Mouse (Mus musculus) stomach, embryonic 14.5 days (tissue): ENCODE data around the gene Myrip. TPM values are rescaled to one million over a fixed set of nuclear protein-coding genes. Genes with fewer than 3 reads are reported as not detected.

Source experiments
- ATAC-seq: fragments of 200-750 bp; cut with Nextera tagmentation; 2 replicates; pipeline ENCODE4 v1.8.0; 2017; ENCODE audit warnings: low read depth, moderate TSS enrichment; ENCODE audit not compliant: insufficient number of reproducible peaks, insufficient read depth, low FRiP score
- H3K27ac ChIP-seq: fragments of 300-500 bp; sonication (generic); 2 replicates; pipeline ENCODE4 v1.5.1; 2014; ENCODE audit warnings: mild to moderate bottlenecking, low read length, moderate library complexity, mixed read lengths
- H3K27me3 ChIP-seq: fragments of 300-500 bp; sonication (generic); 2 replicates; pipeline ENCODE4 v1.6.1; 2014; ENCODE audit warnings: low read length, control low read depth, mixed read lengths; ENCODE audit not compliant: control insufficient read depth, insufficient read depth
- H3K36me3 ChIP-seq: fragments of 300-500 bp; sonication (generic); 2 replicates; pipeline ENCODE4 v1.6.1; 2014; ENCODE audit warnings: mild to moderate bottlenecking, control low read depth, low read length, moderate library complexity, mixed read lengths; ENCODE audit not compliant: control insufficient read depth, insufficient read depth
- H3K4me1 ChIP-seq: fragments of 300-500 bp; sonication (generic); 2 replicates; pipeline ENCODE4 v1.6.1; 2014; ENCODE audit warnings: low read length, control low read depth, mixed read lengths; ENCODE audit not compliant: control insufficient read depth, insufficient read depth
- H3K4me2 ChIP-seq: fragments of 300-500 bp; sonication (generic); replicated peaks from 2 replicates; pipeline ENCODE4 v1.6.1; 2014; ENCODE audit warnings: low read depth, low read length, control low read depth
- H3K4me3 ChIP-seq: fragments of 300-500 bp; sonication (generic); 2 replicates; pipeline ENCODE4 v1.5.1; 2014; ENCODE audit warnings: low read depth, low read length, control low read depth
- H3K9ac ChIP-seq: fragments of 300-500 bp; sonication (generic); replicated peaks from 2 replicates; pipeline ENCODE4 v1.6.1; 2014; ENCODE audit warnings: low read depth, mild to moderate bottlenecking, control low read depth, low read length, moderate library complexity, mixed read lengths
- H3K9me3 ChIP-seq: fragments of 300-500 bp; sonication (generic); 2 replicates; pipeline ENCODE4 v1.6.1; 2016; ENCODE audit warnings: low read depth, low read length, control low read depth; ENCODE audit not compliant: control insufficient read depth
- WGBS: fragments of 180-500 bp; shearing (Covaris S2); extraction: QIAGEN DNeasy Blood & Tissue Kit; methylation state at CpG from one replicate; pipeline ENCODE4 v1.1.7; 2014; 5-methylcytosine and 5-hydroxymethylcytosine counted together
- polyA plus RNA-seq: library from polyadenylated mRNA; unstranded; fragments of >200 nt; fragmentation: Nextera tagmentation; extraction: Ambion mirVana; gene quantifications from 2 replicates; pipeline ENCODE4 v1.2.1, GENCODE M21; 2014

Gene Myrip
- polyA plus RNA-seq, 1 experiment from 2014 or later = 0.30 TPM

DNA sequence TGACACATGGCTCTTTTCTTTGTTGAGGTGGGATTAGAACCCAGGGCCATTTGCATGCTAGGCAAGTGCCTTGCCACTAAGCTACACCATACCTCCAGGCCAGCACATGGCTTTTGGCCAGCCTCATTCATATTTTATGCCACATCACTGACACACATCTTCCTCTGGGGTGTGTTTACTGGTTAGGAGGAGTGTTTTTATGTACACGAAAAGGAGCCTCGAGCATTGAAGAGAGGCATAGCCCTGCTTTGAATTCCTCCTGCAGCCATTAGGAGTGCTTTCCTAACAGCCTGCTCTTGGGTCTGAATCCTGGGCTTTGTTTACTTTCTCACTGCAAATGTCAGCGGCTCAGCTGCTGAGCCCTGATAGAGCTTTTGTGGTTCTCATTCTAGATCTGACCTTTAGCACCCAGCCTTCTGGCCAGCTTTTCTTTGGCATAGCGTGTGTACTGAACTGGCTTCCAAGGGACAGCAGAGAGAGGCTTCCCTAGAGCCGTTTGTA, 44.4 kb downstream of the Myrip start:
- WGBS = 8% methylated on average over 5 of the region's 5 CpGs
- Histone ChIP-seq H3K9me3 (no peaks in the 10 kb centered on the region), H3K4me1 (0 out of 2 replicates have a peak, but pooled peaks cover 4% of the 10 kb centered on the region), H3K27ac (peak overlapping the region; percentile 61), H3K4me3 (no peak overlapping the region), H3K4me2 (no peak overlapping the region), H3K9ac (no peak overlapping the region), H3K27me3 (no peaks in the 10 kb centered on the region), H3K36me3 (no peaks in the 10 kb centered on the region)
- peak; percentile 38; the same call in 1 of the 2 replicates for ATAC-seq

DNA sequence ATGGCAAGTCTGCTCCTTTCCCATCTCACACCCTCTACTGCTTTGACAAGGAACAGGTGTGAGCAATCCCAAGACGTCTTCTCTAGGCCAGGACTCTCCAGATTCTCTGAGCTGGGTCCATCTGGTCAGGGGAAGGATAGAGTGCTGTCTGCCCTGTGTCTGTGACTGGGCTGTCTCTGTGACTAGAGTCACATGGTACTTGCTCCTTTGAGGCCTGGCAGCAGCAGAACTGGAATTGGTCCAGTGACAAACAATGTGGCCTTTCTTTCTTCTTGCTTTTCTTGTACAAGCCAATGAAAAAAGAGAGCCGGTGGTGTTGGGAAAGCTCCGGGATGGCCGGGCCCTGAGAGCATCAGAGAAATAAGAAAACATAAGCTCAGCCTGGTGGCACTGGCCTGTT, 47.8 kb downstream of the Myrip start:
- no peak overlapping the region for H3K9ac ChIP-seq

DNA sequence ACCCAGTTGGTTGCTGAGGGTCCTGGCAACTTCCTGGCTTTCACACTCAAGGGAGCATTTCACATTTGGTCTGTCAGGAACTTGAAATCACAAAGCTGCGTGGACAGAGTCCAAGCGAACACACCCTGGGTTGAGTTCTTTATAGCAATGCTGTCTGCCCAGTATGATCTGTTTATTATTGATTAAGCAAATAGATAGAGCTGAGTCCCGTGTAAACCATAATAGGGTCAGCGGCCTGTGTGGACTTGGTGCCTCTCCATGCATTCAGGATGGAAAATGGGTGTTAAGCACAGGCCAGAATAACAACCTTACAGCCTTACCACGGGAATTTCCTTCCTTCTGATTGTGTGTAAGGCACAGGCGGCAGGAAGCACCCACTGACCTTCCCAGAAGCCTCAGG, 49.0 kb downstream of the Myrip start:
- H3K27ac ChIP-seq = peak overlapping the region; percentile 27; the same call in 1 of the 2 replicates
- no peak overlapping the region for H3K4me2 ChIP-seq
- peak; percentile 83 for ATAC-seq

More for the DNA sequence above, 47.8 kb downstream of the Myrip start:
- no peaks in the 10 kb centered on the region for H3K36me3 ChIP-seq
- ATAC-seq = no peak
- WGBS = 49% methylated on average over 4 of the region's 4 CpGs
- no peak overlapping the region for H3K27ac ChIP-seq
- no peak overlapping the region for H3K4me3 ChIP-seq
- no peaks in the 10 kb centered on the region for H3K27me3 ChIP-seq
- H3K4me1 ChIP-seq = 0 out of 2 replicates have a peak, but pooled peaks cover 4% of the 10 kb centered on the region
- no peak overlapping the region for H3K4me2 ChIP-seq
- H3K9me3 ChIP-seq = no peaks in the 10 kb centered on the region

DNA sequence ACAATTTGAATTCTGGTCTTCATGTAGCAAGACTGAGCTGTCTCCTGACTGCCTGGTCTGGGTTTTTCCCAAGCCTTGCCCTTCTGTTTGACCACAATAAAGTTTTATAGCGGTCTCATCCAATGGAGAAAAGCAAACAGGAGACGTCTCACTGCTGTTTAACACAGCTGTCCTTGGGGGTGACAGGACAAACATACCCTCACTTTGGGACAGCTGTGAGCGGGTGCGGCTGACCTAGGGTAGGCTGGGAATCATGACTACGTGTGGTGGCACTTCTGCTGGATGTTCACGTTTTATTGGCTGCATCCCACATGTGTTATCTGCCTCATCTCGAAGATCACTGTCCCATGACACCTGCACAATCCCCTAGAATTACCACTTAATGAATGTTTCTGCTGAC, 49.7 kb downstream of the Myrip start:
- H3K4me3 ChIP-seq = no peak overlapping the region
- H3K27ac ChIP-seq = no peak overlapping the region; the same call in 1 of the 2 replicates
- H3K9me3 ChIP-seq = no peaks in the 10 kb centered on the region
- H3K9ac ChIP-seq = no peak overlapping the region
- no peaks in the 10 kb centered on the region for H3K27me3 ChIP-seq
- H3K36me3 ChIP-seq = no peaks in the 10 kb centered on the region
- no peak for ATAC-seq
- 0 out of 2 replicates have a peak, but pooled peaks cover 4% of the 10 kb centered on the region for H3K4me1 ChIP-seq
- WGBS = 60% methylated on average over 7 of the region's 7 CpGs
- H3K4me2 ChIP-seq = no peak overlapping the region

More for the DNA sequence above, 49.0 kb downstream of the Myrip start:
- Histone ChIP-seq H3K27me3 (no peaks in the 10 kb centered on the region), H3K4me3 (no peak overlapping the region), H3K9ac (no peak overlapping the region), H3K36me3 (no peaks in the 10 kb centered on the region), H3K9me3 (no peaks in the 10 kb centered on the region), H3K4me1 (0 out of 2 replicates have a peak, but pooled peaks cover 4% of the 10 kb centered on the region)
- 41% methylated on average over 6 of the region's 6 CpGs for WGBS

DNA sequence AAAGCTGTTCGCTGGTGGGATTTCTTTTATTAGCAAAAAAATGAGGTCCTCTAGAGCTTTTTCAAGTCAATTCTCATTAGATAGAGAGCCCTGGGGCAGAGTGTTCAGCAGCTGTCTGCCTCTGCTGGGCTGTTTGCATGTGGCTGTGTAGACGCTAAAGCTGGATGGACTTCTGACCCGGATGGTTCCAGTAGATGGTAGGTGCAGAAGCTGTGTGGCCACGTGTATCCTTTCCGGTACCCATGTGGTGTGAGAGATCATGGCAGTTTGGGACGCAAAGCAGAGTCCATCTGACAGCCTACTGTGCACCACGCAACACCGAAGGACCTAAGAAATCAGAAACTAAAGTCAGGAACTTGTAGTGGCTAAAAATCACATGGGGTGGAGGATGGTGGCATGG, 50.2 kb downstream of the Myrip start:
- Histone ChIP-seq H3K27me3 (no peaks in the 10 kb centered on the region), H3K4me2 (no peak overlapping the region), H3K4me1 (no peaks in the 10 kb centered on the region), H3K36me3 (no peaks in the 10 kb centered on the region), H3K9me3 (no peaks in the 10 kb centered on the region), H3K4me3 (no peak overlapping the region), H3K27ac (no peak overlapping the region), H3K9ac (no peak overlapping the region)
- 88% methylated on average over 8 of the region's 8 CpGs for WGBS
- no peak for ATAC-seq

DNA sequence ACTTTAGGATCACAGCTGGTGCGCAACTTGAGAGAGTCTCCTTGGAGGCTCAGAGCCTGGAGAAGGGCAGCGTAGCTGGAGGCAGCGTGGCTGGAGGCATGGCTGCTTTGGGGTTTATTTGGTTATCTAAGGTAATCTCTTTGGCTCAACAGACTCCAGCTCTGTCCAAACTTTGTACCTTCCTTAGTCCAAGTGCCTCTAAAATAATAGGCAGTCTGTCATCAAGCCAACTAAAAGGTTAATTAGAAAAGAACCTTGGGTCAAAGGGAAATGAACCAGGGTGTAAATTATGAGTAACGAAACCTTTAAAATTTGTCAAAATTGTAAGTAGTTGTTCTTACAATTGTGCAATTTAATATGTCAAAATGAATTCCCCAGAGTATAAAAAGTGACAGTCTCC, 51.7 kb downstream of the Myrip start:
- no peak overlapping the region for H3K4me2 ChIP-seq
- H3K27me3 ChIP-seq = no peaks in the 10 kb centered on the region
- no peak overlapping the region for H3K27ac ChIP-seq
- no peaks in the 10 kb centered on the region for H3K9me3 ChIP-seq
- WGBS = 86% methylated on average over 4 of the region's 4 CpGs
- no peak for ATAC-seq
- H3K9ac ChIP-seq = no peak overlapping the region
- H3K4me3 ChIP-seq = no peak overlapping the region
- H3K36me3 ChIP-seq = no peaks in the 10 kb centered on the region
- H3K4me1 ChIP-seq = no peaks in the 10 kb centered on the region

DNA sequence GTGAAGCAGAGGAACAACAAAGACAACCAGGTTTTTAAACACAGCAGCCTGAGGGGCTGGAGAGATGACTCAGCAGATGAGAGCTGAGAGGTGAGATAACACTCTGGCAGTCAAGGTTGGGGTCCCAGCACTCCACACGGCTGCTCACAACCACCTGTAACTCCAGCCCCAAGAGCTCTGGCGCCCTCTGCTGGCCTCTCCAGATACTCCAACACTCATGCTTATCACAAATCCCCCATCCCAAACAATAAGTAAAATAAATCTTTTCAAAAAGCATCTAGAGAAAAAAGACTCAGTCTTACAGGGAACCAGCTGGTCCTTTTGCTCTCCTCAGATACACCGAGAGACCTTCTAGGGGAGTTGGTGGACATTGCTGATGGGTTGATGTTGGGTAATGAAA, 52.7 kb downstream of the Myrip start:
- WGBS = 73% methylated on average over 3 of the region's 3 CpGs
- no peak overlapping the region for H3K9ac ChIP-seq
- no peak overlapping the region for H3K4me2 ChIP-seq
- H3K4me1 ChIP-seq = no peaks in the 10 kb centered on the region
- H3K9me3 ChIP-seq = no peaks in the 10 kb centered on the region
- H3K27ac ChIP-seq = no peak overlapping the region
- no peaks in the 10 kb centered on the region for H3K36me3 ChIP-seq
- no peak for ATAC-seq
- H3K4me3 ChIP-seq = no peak overlapping the region
- H3K27me3 ChIP-seq = no peaks in the 10 kb centered on the region

DNA sequence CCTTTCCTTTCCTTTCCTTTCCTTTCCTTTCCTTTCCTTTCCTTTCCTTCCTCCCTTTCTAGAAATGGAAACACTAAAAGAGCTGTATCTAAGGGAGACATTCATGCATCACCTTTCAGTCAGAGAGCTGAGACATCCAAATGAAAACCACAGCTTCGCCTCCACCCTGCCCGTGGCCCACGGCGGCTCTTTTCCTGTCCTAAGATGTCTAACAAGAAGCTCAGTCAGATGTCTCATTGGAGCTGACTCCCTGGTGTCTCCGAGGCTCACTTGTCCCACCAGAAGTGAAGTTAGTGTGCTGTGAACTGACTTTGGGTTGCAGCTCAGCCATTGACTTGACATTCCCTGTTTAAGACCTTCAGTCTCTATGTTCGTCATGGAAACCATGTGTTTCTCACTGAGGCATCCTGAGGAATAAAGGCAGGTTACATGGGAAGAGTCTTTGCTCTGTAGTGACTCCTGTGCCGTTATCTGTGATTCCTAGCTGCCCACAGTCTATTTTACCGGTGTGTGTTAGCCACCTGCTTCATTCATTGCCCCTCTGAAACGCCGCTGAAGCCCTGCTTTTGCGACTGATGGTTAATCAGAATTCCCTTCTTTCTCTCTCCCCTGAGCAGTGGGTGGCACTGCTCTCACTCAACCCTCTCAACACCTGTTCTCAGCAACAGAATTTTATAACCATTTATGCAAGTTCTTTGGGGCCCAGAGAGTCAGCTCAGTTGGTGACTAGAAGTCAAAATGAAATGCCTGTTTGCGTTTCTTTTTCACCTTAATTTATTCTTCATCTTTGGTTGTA, 53.4 kb downstream of the Myrip start:
- Histone ChIP-seq H3K36me3 (no peaks in the 10 kb centered on the region), H3K4me1 (no peaks in the 10 kb centered on the region), H3K9me3 (no peaks in the 10 kb centered on the region), H3K27me3 (no peaks in the 10 kb centered on the region), H3K9ac (no peak overlapping the region), H3K4me3 (no peak overlapping the region), H3K4me2 (no peak overlapping the region), H3K27ac (no peak overlapping the region)
- ATAC-seq = no peak
- 86% methylated on average over 12 of the region's 12 CpGs for WGBS
